Mouse (Mus musculus) adipocyte (in vitro differentiated cells): Measurements from ENCODE around the gene Rere.
"Not testable (repeated sequence)": the region's sequence is repeated elsewhere in the genome, so short reads cannot be mapped to it uniquely, and the experiment has no call there.

Experiments used
- DNase-seq: peaks from one replicate; pipeline ENCODE4 v3.0.0-alpha.2; 2016; ENCODE audit warnings: low spot score

Rere gene

DNA sequence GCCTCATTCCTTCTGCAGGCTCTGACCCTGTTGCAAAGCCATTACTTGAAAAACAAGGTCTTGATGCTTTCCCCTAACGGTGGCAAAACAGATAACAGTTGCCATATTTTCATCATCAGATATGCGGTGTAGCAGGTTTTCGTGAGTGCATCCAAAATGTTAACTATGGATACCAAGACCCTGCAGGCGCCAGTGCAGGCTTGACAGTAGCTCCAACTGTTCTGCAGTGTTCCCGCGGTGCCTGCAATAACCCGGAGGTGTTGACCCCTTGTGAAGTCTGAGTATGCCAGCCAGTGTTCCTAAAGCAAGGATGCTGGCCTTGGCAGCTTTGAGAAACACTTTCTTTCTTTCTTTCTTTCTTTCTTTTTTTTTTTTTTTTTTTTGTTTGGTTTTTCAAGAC lies 26.3 kb upstream of the Rere start:
- no peak for DNase-seq

DNA sequence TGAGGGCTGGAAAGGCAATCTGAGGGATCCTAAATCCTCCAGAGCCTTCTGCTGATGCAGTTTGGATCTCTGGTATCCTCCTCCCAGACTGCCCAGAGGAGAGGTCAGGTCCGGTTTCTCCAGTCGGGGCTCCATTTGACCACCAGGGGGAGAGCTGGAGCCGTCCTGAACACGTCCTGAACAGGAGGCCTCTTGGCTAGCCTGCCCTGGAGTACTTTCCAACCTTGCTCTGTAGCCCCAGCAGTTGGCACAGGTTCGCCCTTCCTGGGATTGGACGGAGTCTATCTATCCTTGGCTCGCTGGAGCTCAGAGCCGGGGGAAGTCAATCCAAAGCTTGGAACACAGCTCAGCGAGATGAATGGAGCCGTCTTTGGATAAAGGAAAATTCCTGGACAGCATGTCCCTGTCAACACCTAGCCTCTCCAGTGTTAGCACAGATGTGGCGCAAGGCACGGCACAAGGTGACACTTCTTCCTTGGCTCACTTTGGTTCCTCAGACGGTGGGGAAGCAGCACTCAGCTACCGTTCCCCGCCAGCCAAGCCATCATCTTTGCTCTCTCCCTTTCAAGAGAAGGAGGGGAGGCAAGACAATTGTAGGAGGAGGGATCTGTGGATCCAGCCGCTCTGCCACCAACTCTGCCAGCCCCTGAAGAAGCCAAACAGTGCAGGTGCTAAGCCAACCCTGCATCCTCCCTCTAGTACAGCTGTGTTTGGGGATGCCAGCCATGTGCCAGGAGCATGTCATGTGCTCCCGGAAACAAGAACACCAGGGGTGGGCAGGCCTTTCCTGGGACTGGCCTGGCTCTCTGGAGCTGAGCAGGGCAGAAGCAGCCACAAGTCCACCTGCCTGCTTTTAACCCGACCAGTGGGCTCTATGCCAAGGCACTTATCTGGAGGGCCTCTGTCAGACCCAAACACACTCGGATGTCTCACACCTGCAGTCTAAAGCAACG lies 23.9 kb upstream of the Rere start:
- DNase-seq, result peak; percentile 86

DNA sequence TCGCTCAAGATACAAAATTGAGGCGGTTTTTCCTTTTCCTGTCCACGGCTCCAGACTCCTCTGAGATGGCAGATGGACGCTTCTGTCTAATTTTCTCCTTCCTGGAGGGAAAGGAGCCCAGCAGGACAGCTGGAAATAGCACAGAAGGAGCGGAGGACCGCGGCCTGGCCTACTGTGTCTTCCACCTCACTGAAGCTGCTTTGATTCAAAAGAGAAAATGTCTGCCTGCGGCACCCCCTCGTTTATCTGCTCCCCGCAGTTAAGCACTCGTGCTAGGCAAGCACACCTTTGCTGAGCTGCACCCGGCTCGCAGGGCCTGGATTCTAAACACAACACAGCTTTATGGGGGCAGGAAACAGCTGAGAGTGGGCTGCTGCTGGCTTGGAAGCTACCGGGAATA lies 23.1 kb upstream of the Rere start:
- no peak for DNase-seq

DNA sequence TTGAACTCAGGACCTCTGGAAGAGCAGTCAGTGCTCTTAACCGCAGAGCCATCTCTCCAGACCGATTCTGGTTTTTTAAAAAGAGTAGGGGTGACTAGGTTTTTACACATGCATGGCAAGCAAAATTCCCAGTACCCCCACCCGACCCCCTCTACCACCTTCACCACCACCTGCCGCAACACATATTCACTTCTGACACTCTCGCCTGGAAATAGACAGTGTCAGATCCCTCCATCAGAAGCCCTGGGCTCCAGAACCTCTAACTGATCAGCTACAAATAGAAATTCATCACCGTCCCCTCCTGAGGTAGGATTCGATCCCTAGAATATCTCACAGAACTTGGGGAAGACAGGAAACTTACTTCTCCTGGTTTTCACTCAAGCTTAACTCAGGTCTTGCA lies 21.9 kb upstream of the Rere start:
- DNase-seq, result no peak

DNA sequence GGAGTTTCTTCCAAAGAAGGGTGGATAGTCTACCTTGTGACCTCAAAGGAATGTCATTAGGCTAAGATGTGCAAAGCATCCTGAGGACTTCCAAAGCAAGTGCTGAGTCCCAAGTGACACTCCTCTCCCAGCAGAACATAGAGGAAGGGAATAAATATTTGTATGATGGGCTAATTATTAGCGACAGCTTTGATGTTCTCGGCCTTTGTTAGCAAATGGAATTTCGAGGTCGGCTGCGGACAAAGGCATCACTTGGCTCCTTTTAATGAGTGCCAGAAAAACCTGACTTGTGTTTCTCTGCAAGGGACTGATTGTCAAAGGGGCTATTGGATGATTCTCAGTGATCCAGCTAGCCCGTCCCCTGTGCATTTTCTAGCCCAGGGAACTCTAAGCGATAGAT lies 21.3 kb upstream of the Rere start:
- no peak for DNase-seq

DNA sequence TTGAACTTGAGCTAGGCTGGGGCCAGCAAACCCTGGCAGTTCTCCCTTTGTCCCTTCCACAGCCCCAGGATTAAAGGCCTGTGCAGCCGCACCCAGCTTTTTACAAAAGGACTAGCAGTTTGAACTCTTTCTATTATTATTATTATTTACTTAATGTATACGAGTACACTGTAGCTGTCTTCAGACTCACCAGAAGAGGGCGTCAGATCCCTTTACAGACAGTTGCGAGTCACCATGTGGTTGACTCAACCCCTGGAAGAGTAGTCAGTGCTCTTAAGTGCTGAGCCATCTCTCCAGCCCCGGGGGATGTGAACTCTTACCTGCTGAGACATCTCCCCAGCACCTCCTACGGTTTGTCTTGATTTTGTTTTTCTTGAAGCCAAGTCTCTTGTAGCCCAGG lies 20.7 kb upstream of the Rere start:
- DNase-seq, result no peak

DNA sequence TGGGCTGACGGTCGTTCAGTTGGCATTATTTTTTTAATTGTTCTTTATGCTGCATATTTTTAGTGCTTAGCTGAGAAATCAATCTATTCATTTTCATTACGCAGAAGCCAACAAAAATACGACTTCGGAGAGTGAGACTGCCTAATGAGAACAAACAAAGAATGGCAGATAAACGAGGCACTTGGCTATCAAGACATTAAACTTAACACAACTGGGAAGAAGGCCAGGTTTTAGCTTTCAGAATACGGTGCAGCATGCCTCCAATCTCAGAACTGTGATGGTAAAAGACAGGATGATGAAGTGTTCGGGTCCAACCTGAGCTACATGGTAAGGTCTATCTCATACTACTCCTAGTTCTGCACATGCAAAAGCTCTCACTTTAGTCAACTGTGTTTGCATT lies 19.1 kb upstream of the Rere start:
- no peak for DNase-seq

DNA sequence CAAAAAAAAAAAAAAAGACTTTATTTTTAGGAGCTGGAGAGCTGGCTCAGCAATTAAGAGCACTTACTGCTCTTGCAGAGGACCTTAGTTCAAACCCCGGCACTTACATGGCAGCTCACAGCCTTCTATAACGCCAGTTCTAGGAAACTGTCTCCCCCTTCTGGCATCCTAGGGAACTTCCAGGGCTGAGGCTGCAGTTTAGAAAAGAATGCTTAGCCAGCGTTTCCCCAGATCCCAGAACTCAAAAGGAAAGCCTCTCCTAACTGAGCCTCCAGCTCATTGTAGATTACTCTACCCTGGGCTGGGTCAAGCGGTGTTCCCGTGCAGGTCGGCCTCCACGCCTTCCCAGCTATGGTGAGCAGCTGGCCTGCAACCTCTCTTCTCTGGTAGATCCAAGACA lies 16.5 kb upstream of the Rere start:
- DNase-seq, result no peak

DNA sequence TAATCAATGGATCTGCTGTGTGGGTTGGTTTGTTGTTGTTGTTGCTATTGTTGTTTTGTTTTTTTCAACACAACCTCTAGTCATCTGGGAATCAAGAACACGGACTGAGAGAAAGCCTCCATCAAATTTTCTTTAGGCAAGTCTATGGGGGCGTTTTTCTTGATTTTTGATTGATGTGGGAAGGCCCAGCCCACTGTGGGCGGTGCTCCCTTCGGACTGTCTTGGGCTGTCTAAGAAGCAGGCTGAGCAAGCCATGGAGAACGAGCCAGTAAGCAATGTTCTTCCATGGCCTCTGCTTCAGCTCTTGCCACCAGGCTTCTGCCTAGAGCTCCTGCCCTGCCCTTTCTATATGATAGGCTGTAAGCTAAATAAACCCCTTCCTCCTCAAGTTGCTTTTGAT lies 16.0 kb upstream of the Rere start:
- no peak for DNase-seq

DNA sequence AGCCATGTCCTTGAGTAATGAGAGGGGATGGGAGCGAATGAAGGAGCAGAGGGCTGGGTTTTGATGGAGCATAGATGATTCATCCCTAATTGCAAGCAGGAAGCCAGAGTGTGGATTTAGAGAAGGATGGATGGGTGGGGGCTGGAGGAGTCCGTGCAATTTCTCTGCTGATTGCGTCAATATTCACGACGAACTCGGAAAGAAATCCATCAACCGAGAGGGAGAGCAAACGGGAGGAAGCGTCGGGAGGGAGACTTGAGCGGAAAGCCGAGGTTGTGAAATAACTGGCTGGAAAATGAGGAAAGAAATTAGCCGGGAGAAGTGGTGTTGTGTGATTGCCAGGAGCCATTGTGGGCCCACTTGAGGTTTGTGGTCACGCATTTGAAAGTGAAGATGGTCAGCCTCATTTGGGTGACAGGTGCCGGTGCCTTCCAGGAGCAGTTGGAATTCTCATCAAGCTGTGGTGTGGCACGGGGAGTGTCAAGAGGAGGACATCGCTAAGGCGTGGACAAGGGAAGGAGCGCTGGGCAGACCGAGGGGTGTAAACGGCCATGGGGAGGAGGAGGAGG lies 14.7 kb upstream of the Rere start:
- peak; percentile 26 for DNase-seq

DNA sequence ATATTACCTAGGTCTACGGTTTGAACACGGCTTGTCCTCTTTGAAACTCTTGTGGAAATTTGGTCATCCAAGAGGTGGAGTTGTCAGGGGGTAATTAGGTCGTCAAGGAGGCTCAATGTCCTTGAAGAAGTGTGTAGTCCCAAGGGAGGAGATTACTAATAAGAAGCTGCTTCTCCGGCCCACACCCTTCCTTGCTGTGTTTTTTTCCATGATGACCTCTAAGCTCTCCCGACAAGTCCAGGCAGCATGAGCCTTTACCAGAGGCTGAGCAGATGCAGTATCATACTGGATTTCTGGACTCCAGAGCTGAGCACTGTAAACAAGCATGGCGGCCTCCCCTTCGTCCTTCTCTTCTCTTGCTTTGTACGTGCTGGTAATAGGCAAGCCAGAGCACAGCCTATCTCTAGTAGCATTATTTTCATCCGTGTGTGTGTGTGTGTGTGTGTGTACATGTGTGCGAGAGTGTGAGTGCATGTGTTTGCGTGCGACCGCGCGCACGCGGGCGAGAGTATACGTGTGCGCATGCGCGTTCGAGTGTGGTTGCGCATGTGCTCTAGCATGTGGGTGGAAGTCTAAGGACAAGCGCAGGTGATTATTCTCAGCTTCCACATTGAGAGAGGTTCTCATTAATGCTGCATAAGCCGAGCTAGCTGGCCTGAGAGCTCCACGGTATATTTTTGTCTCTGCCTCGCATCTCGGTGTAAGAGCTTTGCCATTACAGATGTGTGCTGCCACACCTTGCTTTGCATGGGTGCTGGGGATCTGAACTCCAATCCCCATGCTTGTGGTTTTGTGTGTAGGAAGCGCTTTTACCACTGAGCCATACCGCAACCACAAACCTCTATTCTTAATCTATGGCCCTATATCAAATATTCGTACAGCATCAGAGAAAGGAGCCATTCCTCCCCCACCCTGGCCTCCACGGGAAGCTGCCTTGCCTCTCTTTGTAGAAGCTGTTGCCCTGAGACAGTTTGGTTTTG lies 12.5 kb upstream of the Rere start:
- DNase-seq, result no peak

DNA sequence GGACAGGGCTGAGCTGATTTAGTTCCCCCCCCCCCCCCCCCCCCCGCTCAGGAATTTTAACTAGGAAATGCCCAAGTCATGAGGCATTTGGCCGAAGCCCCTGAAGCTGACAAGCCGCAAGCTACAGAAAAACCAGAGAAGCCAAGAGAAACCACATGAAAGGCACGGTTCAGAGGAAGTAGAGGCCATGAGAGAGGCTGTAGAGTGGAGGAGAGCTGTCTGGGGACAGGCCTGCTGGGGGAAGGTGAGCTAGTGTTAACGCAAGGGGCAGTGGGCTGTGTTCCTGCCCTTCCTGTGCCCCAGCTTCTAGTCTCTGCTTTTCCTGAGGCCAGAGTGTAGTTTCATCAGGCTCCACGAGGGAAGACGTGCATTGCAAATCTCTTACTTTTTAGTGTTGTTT lies 11.8 kb upstream of the Rere start:
- no peak for DNase-seq

DNA sequence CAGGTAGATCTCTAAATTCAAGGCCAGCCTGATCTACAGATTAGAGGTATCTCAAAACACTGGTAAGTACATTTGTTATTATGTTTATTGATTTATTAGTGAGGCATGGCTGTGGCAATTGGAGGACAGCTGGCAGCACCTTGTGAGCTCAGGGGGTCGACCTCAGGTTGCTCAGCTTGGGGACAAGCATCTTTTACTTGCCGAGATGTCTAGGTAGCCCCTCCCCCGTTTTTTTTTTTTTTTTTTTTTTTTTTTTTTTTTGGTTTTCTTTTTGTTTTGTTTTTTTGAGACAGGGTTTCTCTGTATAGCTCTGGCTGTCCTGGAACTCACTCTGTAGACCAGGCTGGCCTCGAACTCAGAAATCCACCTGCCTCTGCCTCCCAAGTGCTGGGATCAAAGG lies 10.7 kb upstream of the Rere start:
- not testable (repeated sequence) for DNase-seq

DNA sequence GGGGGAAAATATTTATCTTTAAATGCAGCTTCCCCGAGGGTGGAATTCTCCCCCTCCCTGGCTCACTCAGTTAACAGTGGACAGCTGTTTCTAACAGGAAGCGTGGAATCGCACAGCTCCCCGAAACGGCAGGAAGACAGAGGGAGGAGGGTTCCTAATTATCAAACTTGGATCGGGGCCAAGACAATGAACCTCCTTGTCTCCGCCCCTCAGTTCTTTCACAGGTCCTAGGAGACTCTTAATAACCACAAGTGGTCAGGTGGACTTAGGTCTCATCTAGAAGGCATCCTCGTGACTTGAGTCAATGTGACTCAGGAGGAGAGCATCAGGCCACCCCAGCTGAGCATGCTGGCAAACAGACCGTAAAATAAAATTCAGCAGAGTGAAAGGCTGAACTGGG lies 8.7 kb upstream of the Rere start:
- DNase-seq, result peak; percentile 22

DNA sequence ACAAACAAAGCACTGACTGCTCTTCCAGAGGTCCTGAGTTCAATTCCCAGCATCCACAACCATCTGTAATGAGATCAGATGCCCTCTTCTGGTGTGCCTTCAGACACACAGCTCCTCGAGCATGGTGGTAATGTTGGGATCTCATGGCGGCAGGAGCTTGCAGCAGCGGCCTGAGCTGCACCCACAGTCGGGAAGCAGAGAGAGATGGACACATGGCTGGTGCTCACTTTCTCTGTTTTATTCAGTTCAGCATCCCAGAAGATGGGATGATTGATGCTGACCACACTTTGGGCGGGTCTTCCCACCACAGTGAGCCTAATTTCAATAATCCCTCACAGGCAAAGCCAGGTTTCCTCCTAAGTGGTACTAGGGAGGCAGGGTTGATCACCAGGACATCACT lies 5.9 kb upstream of the Rere start:
- no peak for DNase-seq

DNA sequence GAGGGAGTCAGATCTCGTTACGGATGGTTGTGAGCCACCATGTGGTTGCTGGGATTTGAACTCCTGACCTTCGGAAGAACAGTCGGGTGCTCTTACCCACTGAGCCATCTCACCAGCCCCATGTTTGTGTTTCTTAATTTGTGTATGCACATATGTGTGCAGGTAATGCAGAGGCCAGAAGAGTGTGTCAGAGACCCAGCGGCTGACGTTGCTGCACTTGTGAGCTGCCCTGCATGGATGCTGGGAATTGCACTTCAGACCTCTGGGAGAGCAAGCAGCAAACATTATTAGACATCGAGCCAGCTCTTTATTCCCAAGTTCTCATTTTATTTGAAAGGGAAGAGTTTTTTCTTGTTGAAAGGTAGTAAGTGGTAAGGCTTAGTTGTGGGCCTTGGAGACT lies 2.1 kb upstream of the Rere start:
- not testable (repeated sequence) for DNase-seq

DNA sequence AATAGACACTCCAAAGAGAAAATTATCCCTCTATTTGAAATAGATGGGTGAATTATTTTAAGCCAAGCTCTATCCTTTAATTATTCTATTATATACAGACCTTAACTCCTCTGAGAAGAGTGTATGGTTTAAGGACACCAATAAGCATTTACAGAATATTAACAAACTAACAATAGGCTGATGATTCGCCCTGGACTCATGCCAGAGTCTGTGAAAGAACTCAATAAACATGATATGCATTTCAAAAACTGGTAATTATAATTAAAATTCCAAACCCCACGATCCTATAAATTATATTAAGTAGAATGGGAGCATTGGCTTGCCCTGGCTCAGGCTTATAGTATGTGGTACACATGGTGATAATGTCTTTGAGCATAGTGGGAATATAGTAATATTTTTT lies 1.4 kb upstream of the Rere start:
- no peak for DNase-seq

DNA sequence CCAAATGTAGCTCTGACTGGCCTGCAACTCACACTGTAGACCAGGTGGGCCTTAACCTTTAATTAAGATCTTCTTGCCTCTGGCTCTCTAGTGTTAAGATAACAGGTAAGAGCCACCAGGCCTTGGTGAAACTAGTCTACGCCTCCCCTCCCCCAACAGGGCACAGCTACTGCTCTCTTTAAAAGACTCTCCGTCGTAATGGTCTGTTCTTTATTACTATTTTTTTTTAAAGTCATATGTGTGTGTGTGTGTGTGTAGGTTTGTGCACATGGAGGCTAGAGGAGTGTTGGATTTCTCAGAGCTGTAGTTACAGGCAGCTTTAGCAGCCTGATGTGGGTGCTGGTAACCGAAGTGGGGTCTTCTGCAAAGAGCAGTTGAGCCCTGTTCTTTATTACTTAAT lies 987 bp upstream of the Rere start:
- DNase-seq, result peak; percentile 10

DNA sequence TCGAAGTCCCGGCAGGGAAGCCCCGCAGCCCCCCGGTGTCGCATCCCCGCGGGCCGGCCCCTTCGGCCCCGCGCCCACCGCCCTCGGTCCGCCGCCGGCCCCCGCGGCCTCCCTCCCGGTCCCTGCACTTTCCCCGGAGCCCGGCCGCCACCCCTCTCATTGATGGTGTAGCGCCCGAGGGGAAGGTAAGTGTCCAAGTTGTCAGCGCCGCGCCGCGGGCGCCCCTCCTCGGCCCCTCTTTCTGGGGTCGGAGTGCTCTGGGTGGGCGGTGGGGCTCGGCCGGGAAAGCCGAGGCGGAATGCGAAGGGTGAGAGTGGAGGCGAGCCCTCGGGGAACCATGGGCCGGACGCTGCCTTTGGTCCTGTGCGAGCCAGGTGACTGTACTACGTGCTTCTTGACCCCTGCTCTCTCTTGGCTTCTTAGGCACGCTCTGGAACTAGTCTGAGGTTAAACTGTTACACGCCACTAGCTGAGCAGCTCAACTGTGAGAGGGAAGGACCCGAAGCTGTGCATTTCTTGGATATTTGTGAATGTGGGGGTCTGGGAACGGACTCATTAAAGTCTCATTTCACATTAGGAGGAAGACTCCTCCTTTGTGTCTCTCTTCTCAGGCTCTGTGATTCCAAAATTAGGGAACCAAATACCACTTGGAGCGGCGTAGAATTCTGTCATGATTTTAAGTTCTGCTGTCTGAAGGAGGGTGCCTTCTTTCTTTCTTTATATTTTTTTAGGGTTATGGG lies 615 bp downstream of the Rere start:
- DNase-seq, result peak; percentile 71

DNA sequence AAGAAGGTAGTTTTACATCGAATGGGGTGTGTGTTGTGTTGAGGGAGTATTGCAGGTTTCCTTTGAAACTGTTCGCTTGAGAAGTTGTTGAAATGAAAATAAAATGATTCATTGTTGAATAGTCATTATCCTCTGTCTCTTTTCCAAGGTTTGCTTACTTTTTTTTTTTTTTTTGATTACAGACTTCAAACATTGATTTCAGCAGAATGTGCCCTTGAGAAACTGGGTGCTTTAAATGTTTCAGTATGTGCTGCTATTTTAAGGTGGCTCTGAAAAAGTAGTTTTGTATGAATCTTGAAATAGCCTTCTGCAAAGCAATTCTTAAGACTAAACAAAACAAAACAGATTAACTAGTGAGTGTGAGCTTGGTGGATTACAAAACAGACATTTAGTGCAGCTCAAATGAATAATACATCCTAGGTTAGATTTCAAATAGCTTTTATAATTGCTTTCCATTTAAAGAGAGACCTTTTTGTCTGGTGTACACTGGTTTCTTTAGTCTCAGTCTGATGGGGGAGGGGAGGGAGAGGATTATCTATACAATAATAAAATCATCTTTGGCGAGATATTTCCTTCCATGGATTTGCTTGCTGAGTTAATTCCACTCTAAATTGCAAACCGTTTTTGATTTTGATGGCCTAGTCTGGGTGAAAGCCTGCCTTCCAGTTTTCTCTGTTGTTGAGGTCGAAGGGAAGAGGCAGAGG lies 1.3 kb downstream of the Rere start:
- peak; percentile 37 for DNase-seq

DNA sequence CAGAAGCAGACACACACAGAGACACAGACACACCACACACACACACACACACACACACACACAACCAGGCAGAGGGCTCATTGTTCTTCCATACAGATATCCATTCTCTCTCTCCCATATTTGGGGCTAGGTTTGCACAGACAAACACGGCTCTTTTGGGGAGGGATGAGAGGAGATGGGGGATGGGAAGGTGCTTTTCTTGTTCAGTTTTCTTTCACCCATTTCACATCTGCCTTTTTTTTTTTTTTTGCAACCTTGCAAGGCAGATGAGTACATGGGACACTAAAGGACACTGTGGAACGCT lies 1.8 kb downstream of the Rere start:
- DNase-seq, result no peak
